Mouse (Mus musculus): ENCODE measurements around the gene Siah1b. TPM values are rescaled to one million over a fixed set of nuclear protein-coding genes. Genes with fewer than 3 reads are reported as not detected.

Gene Siah1b
- polyA plus RNA-seq, 1 experiment from 2014 or later, result 30.2 TPM

GRCm38 (mm10) chrX:164082030-164082429 is 5.7 kb upstream of the Siah1b start:
- Histone ChIP-seq H3K36me3 (no peaks in the 10 kb centered on the region), H3K4me3 (no peak overlapping the region), H3K9ac (no peak overlapping the region), H3K27ac (no peak overlapping the region), H3K9me3 (no peaks in the 10 kb centered on the region), H3K4me1 (no peaks in the 10 kb centered on the region), H3K4me2 (no peak overlapping the region), H3K27me3 (peaks cover 19% of the 10 kb centered on the region; the same call in 1 of the 2 replicates)
- ATAC-seq (ENCODE audit: insufficient number of reproducible peaks, insufficient read depth, low FRiP score, low TSS enrichment, low read depth), result no peak
- 91% methylated on average over 9 of the region's 9 CpGs for WGBS

GRCm38 (mm10) chrX:164068968-164069367 is 7.3 kb downstream of the Siah1b start:
- peaks cover 5% of the 10 kb centered on the region; the same call in 1 of the 2 replicates for H3K36me3 ChIP-seq
- H3K4me2 ChIP-seq, result no peak overlapping the region
- no peak for ATAC-seq (ENCODE audit: insufficient number of reproducible peaks, insufficient read depth, low FRiP score, low TSS enrichment, low read depth)
- H3K9me3 ChIP-seq, result no peaks in the 10 kb centered on the region
- 83% methylated on average over 4 of the region's 4 CpGs for WGBS
- no peaks in the 10 kb centered on the region for H3K4me1 ChIP-seq
- 0 out of 2 replicates have a peak, but pooled peaks cover 5% of the 10 kb centered on the region for H3K27me3 ChIP-seq
- no peak overlapping the region for H3K4me3 ChIP-seq
- no peak overlapping the region for H3K9ac ChIP-seq
- H3K27ac ChIP-seq, result no peak overlapping the region

- Histone ChIP-seq H3K9me3 (no peaks in the 10 kb centered on the region), H3K27me3 (peaks cover 14% of the 10 kb centered on the region), H3K4me1 (no peaks in the 10 kb centered on the region), H3K9ac (no peak overlapping the region), H3K36me3 (no peaks in the 10 kb centered on the region), H3K4me3 (no peak overlapping the region), H3K27ac (no peak overlapping the region), H3K4me2 (no peak overlapping the region)
- no peak for ATAC-seq (ENCODE audit: insufficient number of reproducible peaks, insufficient read depth, low FRiP score, low TSS enrichment, low read depth)
- 17% methylated on average over 2 of the region's 2 CpGs for WGBS
These were observed 10.1 kb downstream of the Siah1b start for GRCm38 (mm10) chrX:164066185-164066584.

GRCm38 (mm10) chrX:164059070-164059469 is 17.2 kb downstream of the Siah1b start:
- Histone ChIP-seq H3K4me2 (no peak overlapping the region), H3K36me3 (no peaks in the 10 kb centered on the region), H3K4me3 (no peak overlapping the region), H3K9me3 (no peaks in the 10 kb centered on the region), H3K4me1 (no peaks in the 10 kb centered on the region), H3K27ac (no peak overlapping the region), H3K9ac (no peak overlapping the region), H3K27me3 (peaks cover 17% of the 10 kb centered on the region)
- ATAC-seq (ENCODE audit: insufficient number of reproducible peaks, insufficient read depth, low FRiP score, low TSS enrichment, low read depth), result no peak
- 68% methylated on average over 4 of the region's 4 CpGs for WGBS

GRCm38 (mm10) chrX:164058523-164058922 is 17.8 kb downstream of the Siah1b start:
- Histone ChIP-seq H3K4me2 (no peak overlapping the region), H3K9ac (no peak overlapping the region), H3K27me3 (peaks cover 17% of the 10 kb centered on the region), H3K4me1 (no peaks in the 10 kb centered on the region), H3K36me3 (no peaks in the 10 kb centered on the region), H3K9me3 (no peaks in the 10 kb centered on the region), H3K27ac (no peak overlapping the region), H3K4me3 (no peak overlapping the region)
- ATAC-seq (ENCODE audit: insufficient number of reproducible peaks, insufficient read depth, low FRiP score, low TSS enrichment, low read depth), result no peak
- WGBS, result 83% methylated on average over 3 of the region's 3 CpGs

- no peak overlapping the region for H3K9ac ChIP-seq
- no peak for ATAC-seq (ENCODE audit: insufficient number of reproducible peaks, insufficient read depth, low FRiP score, low TSS enrichment, low read depth)
- no peak overlapping the region for H3K27ac ChIP-seq
- H3K4me1 ChIP-seq, result no peaks in the 10 kb centered on the region
- no peaks in the 10 kb centered on the region for H3K9me3 ChIP-seq
- H3K4me2 ChIP-seq, result no peak overlapping the region
- no peaks in the 10 kb centered on the region for H3K36me3 ChIP-seq
- WGBS, result 89% methylated on average over 4 of the region's 4 CpGs
- peaks cover 8% of the 10 kb centered on the region for H3K27me3 ChIP-seq
- no peak overlapping the region for H3K4me3 ChIP-seq
These were observed 20.6 kb downstream of the Siah1b start for GRCm38 (mm10) chrX:164055726-164056125.

- no peaks in the 10 kb centered on the region for H3K9me3 ChIP-seq
- no peak overlapping the region for H3K27ac ChIP-seq
- H3K4me2 ChIP-seq, result no peak overlapping the region
- H3K27me3 ChIP-seq, result peaks cover 4% of the 10 kb centered on the region; the same call in 1 of the 2 replicates
- no peaks in the 10 kb centered on the region for H3K36me3 ChIP-seq
- 72% methylated on average over 2 of the region's 2 CpGs for WGBS
- ATAC-seq (ENCODE audit: insufficient number of reproducible peaks, insufficient read depth, low FRiP score, low TSS enrichment, low read depth), result no peak
- no peaks in the 10 kb centered on the region for H3K4me1 ChIP-seq
- no peak overlapping the region for H3K9ac ChIP-seq
- H3K4me3 ChIP-seq, result no peak overlapping the region
These were observed 29.6 kb downstream of the Siah1b start for GRCm38 (mm10) chrX:164046736-164047135.

- ATAC-seq (ENCODE audit: insufficient number of reproducible peaks, insufficient read depth, low FRiP score, low TSS enrichment, low read depth), result no peak
- WGBS, result 72% methylated on average over 13 of the region's 13 CpGs
- Histone ChIP-seq H3K4me1 (no peaks in the 10 kb centered on the region), H3K27ac (no peak overlapping the region), H3K9ac (no peak overlapping the region), H3K4me2 (no peak overlapping the region), H3K4me3 (no peak overlapping the region), H3K9me3 (no peaks in the 10 kb centered on the region), H3K27me3 (peaks cover 15% of the 10 kb centered on the region; the same call in 1 of the 2 replicates), H3K36me3 (no peaks in the 10 kb centered on the region)
These were observed 34.2 kb downstream of the Siah1b start for GRCm38 (mm10) chrX:164042069-164042468.

GRCm38 (mm10) chrX:164038882-164039281 is 37.4 kb downstream of the Siah1b start:
- ATAC-seq (ENCODE audit: insufficient number of reproducible peaks, insufficient read depth, low FRiP score, low TSS enrichment, low read depth), result no peak

GRCm38 (mm10) chrX:164035931-164036330 is 40.4 kb downstream of the Siah1b start:
- Histone ChIP-seq H3K4me2 (no peak overlapping the region), H3K36me3 (no peaks in the 10 kb centered on the region), H3K27ac (no peak overlapping the region), H3K27me3 (peaks cover 20% of the 10 kb centered on the region), H3K4me1 (no peaks in the 10 kb centered on the region), H3K4me3 (no peak overlapping the region), H3K9me3 (no peaks in the 10 kb centered on the region), H3K9ac (no peak overlapping the region)
- WGBS, result 85% methylated on average over 7 of the region's 7 CpGs
- no peak for ATAC-seq (ENCODE audit: insufficient number of reproducible peaks, insufficient read depth, low FRiP score, low TSS enrichment, low read depth)

More at GRCm38 (mm10) chrX:164038882-164039281, 37.4 kb downstream of the Siah1b start:
- Histone ChIP-seq H3K27ac (no peak overlapping the region), H3K9me3 (no peaks in the 10 kb centered on the region), H3K36me3 (no peaks in the 10 kb centered on the region), H3K27me3 (peaks cover 16% of the 10 kb centered on the region), H3K4me2 (no peak overlapping the region), H3K9ac (no peak overlapping the region), H3K4me3 (no peak overlapping the region), H3K4me1 (no peaks in the 10 kb centered on the region)
- WGBS, result 50% methylated on average over 2 of the region's 2 CpGs

- no peak for ATAC-seq (ENCODE audit: insufficient number of reproducible peaks, insufficient read depth, low FRiP score, low TSS enrichment, low read depth)
These were observed 40.9 kb downstream of the Siah1b start for GRCm38 (mm10) chrX:164035401-164035800.

GRCm38 (mm10) chrX:164032526-164032925 is 43.8 kb downstream of the Siah1b start:
- H3K36me3 ChIP-seq, result no peaks in the 10 kb centered on the region
- peaks cover 9% of the 10 kb centered on the region for H3K27me3 ChIP-seq
- WGBS, result 62% methylated on average over 7 of the region's 7 CpGs
- no peaks in the 10 kb centered on the region for H3K9me3 ChIP-seq
- H3K4me1 ChIP-seq, result no peaks in the 10 kb centered on the region
- no peak overlapping the region for H3K4me3 ChIP-seq
- H3K9ac ChIP-seq, result no peak overlapping the region
- H3K4me2 ChIP-seq, result no peak overlapping the region
- H3K27ac ChIP-seq, result no peak overlapping the region
- ATAC-seq (ENCODE audit: insufficient number of reproducible peaks, insufficient read depth, low FRiP score, low TSS enrichment, low read depth), result no peak

More at GRCm38 (mm10) chrX:164035401-164035800, 40.9 kb downstream of the Siah1b start:
- no peak overlapping the region for H3K4me2 ChIP-seq
- H3K27ac ChIP-seq, result no peak overlapping the region
- H3K27me3 ChIP-seq, result peaks cover 20% of the 10 kb centered on the region
- H3K9ac ChIP-seq, result no peak overlapping the region
- WGBS, result 86% methylated on average over 2 of the region's 2 CpGs
- H3K9me3 ChIP-seq, result no peaks in the 10 kb centered on the region
- H3K4me3 ChIP-seq, result no peak overlapping the region
- H3K4me1 ChIP-seq, result no peaks in the 10 kb centered on the region
- H3K36me3 ChIP-seq, result no peaks in the 10 kb centered on the region
